Mouse (Mus musculus) induced T-regulatory cell, adult 2 months (primary cell): ENCODE measurements around the gene Eipr1.
"Not testable (repeated sequence)": the region's sequence is repeated elsewhere in the genome, so short reads cannot be mapped to it uniquely, and the experiment has no call there.

Experiments used
- DNase-seq: peaks from one replicate; pipeline ENCODE4 v3.0.0-alpha.2; 2012; ENCODE audit warnings: low read depth

The Eipr1 gene

GRCm38 (mm10) chr12:28751508-28752263, at the start of gene Eipr1:
Gene Eipr1, plus strand, starts transcription at chr12:28751803.
- DNase-seq: peak; percentile 98

GRCm38 (mm10) chr12:28704381-28704780, 47.2 kb upstream of the Eipr1 start:
- no peak for DNase-seq

- DNase-seq: no peak
Observed at GRCm38 (mm10) chr12:28705204-28705603, 46.4 kb upstream of the Eipr1 start.

GRCm38 (mm10) chr12:28708154-28708553, 43.4 kb upstream of the Eipr1 start:
- no peak for DNase-seq

GRCm38 (mm10) chr12:28710566-28711185, 40.9 kb upstream of the Eipr1 start:
- DNase-seq: no peak

GRCm38 (mm10) chr12:28714822-28715632, 36.6 kb upstream of the Eipr1 start:
- no peak for DNase-seq

- no peak for DNase-seq
Observed at GRCm38 (mm10) chr12:28717066-28717465, 34.5 kb upstream of the Eipr1 start.

- DNase-seq: no peak
Observed at GRCm38 (mm10) chr12:28718106-28718505, 33.5 kb upstream of the Eipr1 start.

GRCm38 (mm10) chr12:28724366-28724765, 27.2 kb upstream of the Eipr1 start:
- no peak for DNase-seq

GRCm38 (mm10) chr12:28726204-28726603, 25.4 kb upstream of the Eipr1 start:
- peak; percentile 6 for DNase-seq

- no peak for DNase-seq
Observed at GRCm38 (mm10) chr12:28727061-28727460, 24.5 kb upstream of the Eipr1 start.

- no peak for DNase-seq
Observed at GRCm38 (mm10) chr12:28732631-28733030, 19.0 kb upstream of the Eipr1 start.

GRCm38 (mm10) chr12:28733520-28734245, 17.9 kb upstream of the Eipr1 start:
- not testable (repeated sequence) for DNase-seq

GRCm38 (mm10) chr12:28734271-28734670, 17.3 kb upstream of the Eipr1 start:
- DNase-seq: no peak

GRCm38 (mm10) chr12:28735293-28735692, 16.3 kb upstream of the Eipr1 start:
- DNase-seq: no peak

- no peak for DNase-seq
Observed at GRCm38 (mm10) chr12:28743328-28743727, 8.3 kb upstream of the Eipr1 start.

GRCm38 (mm10) chr12:28750021-28750633, 1.5 kb upstream of the Eipr1 start, which contains the start of gene Trappc12:
Gene Trappc12, minus strand, starts transcription at chr12:28750472.
- peak; percentile 94 for DNase-seq

- no peak for DNase-seq
Observed at GRCm38 (mm10) chr12:28750876-28751275, 727 bp upstream of the Eipr1 start.

- DNase-seq: no peak
Observed at GRCm38 (mm10) chr12:28756019-28756418, 4.4 kb downstream of the Eipr1 start.

- DNase-seq: no peak
Observed at GRCm38 (mm10) chr12:28769953-28770352, 18.4 kb downstream of the Eipr1 start.

GRCm38 (mm10) chr12:28773815-28774214, 22.2 kb downstream of the Eipr1 start:
- DNase-seq: no peak

- DNase-seq: no peak
Observed at GRCm38 (mm10) chr12:28775120-28775519, 23.5 kb downstream of the Eipr1 start.
